ENCODE assay signal across 9 mouse cellular contexts in the genomic region with DNA sequence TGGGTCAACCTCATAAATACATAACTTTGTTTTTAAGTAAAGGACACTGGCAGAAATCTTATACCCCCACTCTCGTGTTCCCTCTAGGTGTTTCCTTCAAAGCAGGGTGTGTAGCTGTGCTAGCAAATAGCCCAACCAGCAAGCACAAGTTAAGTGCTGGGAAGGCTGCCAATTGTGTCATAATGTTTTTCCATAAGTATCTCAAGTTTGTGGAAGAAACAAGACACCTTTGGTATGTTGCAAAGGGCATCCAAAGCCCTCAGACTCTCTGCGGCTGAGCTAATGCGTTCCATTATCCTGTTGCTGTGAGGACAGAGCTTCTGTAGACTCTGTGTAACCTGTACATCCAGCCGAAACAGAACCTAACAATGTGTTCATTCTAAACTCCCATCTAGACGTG.
DNase-seq lines count a peak whose midpoint lies in the region; ATAC-seq lines count a peak whose summit lies in the region.
"Had no signal": no experiment of that assay in that cellular context is flagged by ENCODE, and none has a peak within 500 bp of the region (broad histone marks: within the 10 kb centered on the region; RNA-seq: fewer than 3 reads in every experiment).

No protein-coding gene starts in this region.

- H3K4me1 ChIP-seq in liver, embryonic 11.5 days (replicated peaks; ENCODE audit: control insufficient read depth, insufficient read depth, low read length) = no peaks in the 10 kb centered on the region
- no peaks in the 10 kb centered on the region for H3K4me1 ChIP-seq in stomach, embryonic 15.5 days

- H3K4me3 ChIP-seq in liver, embryonic 11.5 days (ENCODE audit: low read depth, low read length) = no peak overlapping the region
- no peak overlapping the region for H3K4me3 ChIP-seq in stomach, embryonic 15.5 days (replicated peaks)

- no peaks in the 10 kb centered on the region for H3K36me3 ChIP-seq in liver, embryonic 11.5 days (ENCODE audit: control insufficient read depth, insufficient read depth, low read length)
- no peaks in the 10 kb centered on the region for H3K36me3 ChIP-seq in stomach, embryonic 15.5 days

- H3K4me2 ChIP-seq in liver, embryonic 11.5 days = no peak overlapping the region
- H3K4me2 ChIP-seq in stomach, embryonic 15.5 days = no peak overlapping the region

- peak; percentile 3 for DNase-seq in liver
- DNase-seq in liver, embryonic 11.5 days (ENCODE audit: low spot score) = no peak
- peak; percentile 53 to 56 for DNase-seq in gastrocnemius, adult 8-10 months (ENCODE audit: low spot score in 2 of 2)
- DNase-seq in kidney, postnatal 14 days = peak; percentile 60
- DNase-seq in left cerebral cortex, adult 8-10 months (ENCODE audit: low spot score in 2 of 2) = no peak
- no peak for DNase-seq in layer of hippocampus, adult 8-10 months (ENCODE audit: low spot score in 2 of 2)
- no peak for DNase-seq in cerebellum, adult 11 months
- DNase-seq: right cerebral cortex, postnatal 4 days had no signal

- H3K9ac ChIP-seq in liver, embryonic 11.5 days (ENCODE audit: low read depth, low read length) = no peak overlapping the region
- no peak overlapping the region for H3K9ac ChIP-seq in stomach, embryonic 15.5 days

- no peaks in the 10 kb centered on the region for H3K9me3 ChIP-seq in liver, embryonic 11.5 days (ENCODE audit: control insufficient read depth, low read length)
- H3K9me3 ChIP-seq in stomach, embryonic 15.5 days = no peaks in the 10 kb centered on the region

- 68% methylated on average over 5 of the region's 5 CpGs for WGBS in liver, embryonic 11.5 days
- WGBS in stomach, embryonic 15.5 days = 43% methylated on average over 5 of the region's 5 CpGs

- no peak for ATAC-seq in liver, embryonic 11.5 days (replicated peaks; ENCODE audit: low FRiP score)
- peak; percentile 50; the same call in 1 of the 2 replicates for ATAC-seq in stomach, embryonic 15.5 days (ENCODE audit: insufficient read depth, low FRiP score, low read depth)

- no peaks in the 10 kb centered on the region for H3K27me3 ChIP-seq in liver, embryonic 11.5 days (replicated peaks; ENCODE audit: control insufficient read depth, insufficient read depth, low read length)
- H3K27me3 ChIP-seq in stomach, embryonic 15.5 days (replicated peaks) = no peaks in the 10 kb centered on the region

- H3K27ac ChIP-seq in liver, embryonic 11.5 days (ENCODE audit: low read depth, low read length) = no peak overlapping the region
- H3K27ac ChIP-seq in stomach, embryonic 15.5 days = peak overlapping the region; percentile 19; the same call in 1 of the 2 replicates

Comparison
In these comparisons a context has a peak if more than half of its experiments do, and no peak if none do; other contexts are left out.
1. DNase-seq: peak in liver (single experiment), gastrocnemius, adult 8-10 months (2 of 2) and kidney, postnatal 14 days (single experiment); none in liver, embryonic 11.5 days (single experiment), left cerebral cortex, adult 8-10 months (0 of 2), layer of hippocampus, adult 8-10 months (0 of 2) and cerebellum, adult 11 months (single experiment).